Mouse (Mus musculus) bone marrow, adult 2 months (tissue): ENCODE results near the gene Gpc6. TPM values are rescaled to one million over a fixed set of nuclear protein-coding genes. Genes with fewer than 3 reads are reported as not detected.

ENCODE experiments used
- H3K27ac ChIP-seq: fragments of 200-500 bp; 2 replicates; pipeline ENCODE4 v1.5.1; 2012; ENCODE audit warnings: low read depth, mild to moderate bottlenecking, control low read depth, inconsistent platforms, low read length; ENCODE audit not compliant: control insufficient read depth, poor library complexity, insufficient read depth
- H3K4me1 ChIP-seq: fragments of 200-500 bp; 2 replicates; pipeline ENCODE4 v1.6.1; 2011; ENCODE audit warnings: low read length; ENCODE audit not compliant: control insufficient read depth, insufficient read depth
- H3K4me3 ChIP-seq: fragments of 200-500 bp; replicated peaks from 2 replicates; pipeline ENCODE3; 2011; ENCODE audit warnings: mild to moderate bottlenecking, low read depth, low read length, control low read depth; ENCODE audit not compliant: control insufficient read depth
- CTCF ChIP-seq: fragments of 200-500 bp; IDR thresholded peaks from 2 replicates; pipeline ENCODE4 v1.5.1; 2011; ENCODE audit warnings: low read length, control low read depth; ENCODE audit not compliant: control insufficient read depth, insufficient read depth
- POLR2A ChIP-seq: fragments of 200-500 bp; IDR thresholded peaks from 2 replicates; pipeline ENCODE4 v1.6.1; 2011; ENCODE audit warnings: low read depth, mild to moderate bottlenecking, control low read depth, low read length, borderline replicate concordance; ENCODE audit not compliant: control insufficient read depth
- WGBS: fragments of 180-500 bp; shearing (Covaris S2); methylation state at CpG from one replicate; pipeline ENCODE4 v1.1.7; 2018; 5-methylcytosine and 5-hydroxymethylcytosine counted together
- polyA plus RNA-seq: library from polyadenylated mRNA; stranded (reverse); fragments of >200 nt; gene quantifications from 2 replicates; pipeline ENCODE4 v1.2.4, GENCODE M21; 2011; ENCODE audit warnings: low replicate concordance; ENCODE audit not compliant: missing spikeins, insufficient read depth, insufficient read length

The Gpc6 gene
- polyA plus RNA-seq, 1 experiment = 2.2 TPM

- H3K27ac ChIP-seq = no peak overlapping the region
- TF ChIP-seq POLR2A (no peak), CTCF (no peak)
- no peaks in the 10 kb centered on the region for H3K4me1 ChIP-seq
- no peak overlapping the region for H3K4me3 ChIP-seq
- 76% methylated on average over 4 of the region's 4 CpGs for WGBS
Measured at GRCm38 (mm10) chr14:117256192-117256591, 331.1 kb downstream of the Gpc6 start.

GRCm38 (mm10) chr14:117265653-117266052 lies 340.5 kb downstream of the Gpc6 start:
- Histone ChIP-seq H3K4me3 (no peak overlapping the region), H3K4me1 (no peaks in the 10 kb centered on the region), H3K27ac (no peak overlapping the region)
- TF ChIP-seq POLR2A (no peak), CTCF (no peak)

- no peak for TF ChIP-seq POLR2A
- TF ChIP-seq CTCF = no peak
- Histone ChIP-seq H3K27ac (no peak overlapping the region), H3K4me3 (no peak overlapping the region), H3K4me1 (no peaks in the 10 kb centered on the region)
- 60% methylated on average over 3 of the region's 3 CpGs for WGBS
Measured at GRCm38 (mm10) chr14:117267823-117268601, 342.9 kb downstream of the Gpc6 start.

GRCm38 (mm10) chr14:117283631-117284030 lies 358.5 kb downstream of the Gpc6 start:
- WGBS = 79% methylated on average over 3 of the region's 3 CpGs
- no peak for TF ChIP-seq CTCF
- TF ChIP-seq POLR2A = no peak
- no peak overlapping the region for H3K27ac ChIP-seq
- H3K4me3 ChIP-seq = no peak overlapping the region
- H3K4me1 ChIP-seq = no peaks in the 10 kb centered on the region

- Histone ChIP-seq H3K27ac (no peak overlapping the region), H3K4me1 (no peaks in the 10 kb centered on the region), H3K4me3 (no peak overlapping the region)
- TF ChIP-seq POLR2A (no peak), CTCF (no peak)
- WGBS = 87% methylated on average over 4 of the region's 4 CpGs
Measured at GRCm38 (mm10) chr14:117293746-117294145, 368.6 kb downstream of the Gpc6 start.

- WGBS = 82% methylated on average over 2 of the region's 2 CpGs
- TF ChIP-seq CTCF (no peak), POLR2A (no peak)
- Histone ChIP-seq H3K4me3 (no peak overlapping the region), H3K4me1 (no peaks in the 10 kb centered on the region), H3K27ac (no peak overlapping the region)
Measured at GRCm38 (mm10) chr14:117296207-117296838, 371.2 kb downstream of the Gpc6 start.

GRCm38 (mm10) chr14:117301019-117301418 lies 375.9 kb downstream of the Gpc6 start:
- TF ChIP-seq CTCF (no peak), POLR2A (no peak)
- no peaks in the 10 kb centered on the region for H3K4me1 ChIP-seq
- WGBS = 77% methylated on average over 3 of the region's 3 CpGs
- no peak overlapping the region for H3K27ac ChIP-seq
- H3K4me3 ChIP-seq = no peak overlapping the region

GRCm38 (mm10) chr14:117303901-117304722 lies 379.0 kb downstream of the Gpc6 start:
- Histone ChIP-seq H3K27ac (no peak overlapping the region), H3K4me3 (no peak overlapping the region), H3K4me1 (no peaks in the 10 kb centered on the region)
- no peak for TF ChIP-seq POLR2A
- no peak for TF ChIP-seq CTCF
- 80% methylated on average over 8 of the region's 8 CpGs for WGBS
